Mouse (Mus musculus): ENCODE results near the gene Rab5a. TPM values are rescaled to one million over a fixed set of nuclear protein-coding genes. Genes with fewer than 3 reads are reported as not detected.

The Rab5a gene
- total RNA-seq (2014; rRNA removed) (98.9 and 112 TPM in 2 replicates), polyA plus RNA-seq (2015; fragmentation: Nextera tagmentation; extraction: Ambion mirVana) (101 and 112 TPM in 2 replicates)

- peak within 1 kb of the TSS; percentile 97 for H3K4me3 ChIP-seq (ENCODE audit: low read depth, low read length)
- H3K27ac ChIP-seq (ENCODE audit: low read depth, low read length), result peak within 1 kb of the TSS; percentile 99
- H3K9ac ChIP-seq (replicated peaks; ENCODE audit: low read length, poor library complexity, severe bottlenecking), result peak within 1 kb of the TSS; percentile 91
- WGBS, result under 1% methylated on average over 73 of the region's 82 CpGs
- H3K4me2 ChIP-seq (ENCODE audit: low read depth, low read length, poor library complexity, severe bottlenecking), result peak within 1 kb of the TSS; percentile 79
- no peaks in the 10 kb centered on the region; the same call in 1 of the 2 replicates for H3K36me3 ChIP-seq (ENCODE audit: insufficient read depth, low read length)
- H3K9me3 ChIP-seq (ENCODE audit: low read length), result no peaks in the 10 kb centered on the region
- DNase-seq (ENCODE audit: low spot score) (peak; percentile 99), ATAC-seq (ENCODE audit: low FRiP score) (peak; percentile 98)
- no peaks in the 10 kb centered on the region for H3K27me3 ChIP-seq (ENCODE audit: insufficient read depth, low read length)
- peak; percentile 60 for TF ChIP-seq CTCF (IDR thresholded peaks at IDR 0.05)
- peaks cover 5% of the 10 kb centered on the region; the same call in 1 of the 2 replicates for H3K4me1 ChIP-seq (ENCODE audit: insufficient read depth, low read length)
These were observed at the start of gene Rab5a for GRCm38 (mm10) chr17:53478858-53479603. Rab5a (plus strand) TSS chr17:53479234.

GRCm38 (mm10) chr17:53456152-53456551 lies 22.9 kb upstream of the Rab5a start:
- no peaks in the 10 kb centered on the region for H3K9me3 ChIP-seq (ENCODE audit: low read length)
- no peak overlapping the region for H3K4me2 ChIP-seq (ENCODE audit: low read depth, low read length, poor library complexity, severe bottlenecking)
- no peak for TF ChIP-seq CTCF (IDR thresholded peaks at IDR 0.05)
- no peak overlapping the region for H3K4me3 ChIP-seq (ENCODE audit: low read depth, low read length)
- DNase-seq (ENCODE audit: low spot score) (no peak), ATAC-seq (ENCODE audit: low FRiP score) (no peak)
- no peaks in the 10 kb centered on the region for H3K4me1 ChIP-seq (ENCODE audit: insufficient read depth, low read length)
- no peak overlapping the region for H3K9ac ChIP-seq (replicated peaks; ENCODE audit: low read length, poor library complexity, severe bottlenecking)
- no peaks in the 10 kb centered on the region for H3K27me3 ChIP-seq (ENCODE audit: insufficient read depth, low read length)
- 86% methylated on average over 2 of the region's 2 CpGs for WGBS
- no peaks in the 10 kb centered on the region for H3K36me3 ChIP-seq (ENCODE audit: insufficient read depth, low read length)
- H3K27ac ChIP-seq (ENCODE audit: low read depth, low read length), result no peak overlapping the region

GRCm38 (mm10) chr17:53456742-53457141 lies 22.3 kb upstream of the Rab5a start:
- no peaks in the 10 kb centered on the region for H3K9me3 ChIP-seq (ENCODE audit: low read length)
- ATAC-seq (ENCODE audit: low FRiP score) (no peak), DNase-seq (ENCODE audit: low spot score) (no peak)
- TF ChIP-seq CTCF (IDR thresholded peaks at IDR 0.05), result no peak
- no peaks in the 10 kb centered on the region for H3K4me1 ChIP-seq (ENCODE audit: insufficient read depth, low read length)
- WGBS, result 67% methylated on average over 1 of the region's 1 CpGs
- H3K27me3 ChIP-seq (ENCODE audit: insufficient read depth, low read length), result no peaks in the 10 kb centered on the region
- H3K4me2 ChIP-seq (ENCODE audit: low read depth, low read length, poor library complexity, severe bottlenecking), result no peak overlapping the region
- no peak overlapping the region for H3K4me3 ChIP-seq (ENCODE audit: low read depth, low read length)
- no peak overlapping the region for H3K27ac ChIP-seq (ENCODE audit: low read depth, low read length)
- no peaks in the 10 kb centered on the region for H3K36me3 ChIP-seq (ENCODE audit: insufficient read depth, low read length)
- no peak overlapping the region for H3K9ac ChIP-seq (replicated peaks; ENCODE audit: low read length, poor library complexity, severe bottlenecking)

GRCm38 (mm10) chr17:53462603-53463495 lies 16.2 kb upstream of the Rab5a start, which contains the start of gene Efhb:
Efhb (minus strand) TSS chr17:53463321.
- ATAC-seq (ENCODE audit: low FRiP score), result peak; percentile 91
- Histone ChIP-seq H3K4me3 (ENCODE audit: low read depth, low read length) (peak within 1 kb of the TSS; percentile 43), H3K4me1 (ENCODE audit: insufficient read depth, low read length) (no peaks in the 10 kb centered on the region), H3K27me3 (ENCODE audit: insufficient read depth, low read length) (no peaks in the 10 kb centered on the region), H3K9ac (replicated peaks; ENCODE audit: low read length, poor library complexity, severe bottlenecking) (peak within 1 kb of the TSS; percentile 51), H3K36me3 (ENCODE audit: insufficient read depth, low read length) (no peaks in the 10 kb centered on the region), H3K4me2 (ENCODE audit: low read depth, low read length, poor library complexity, severe bottlenecking) (peak within 1 kb of the TSS; percentile 76), H3K27ac (ENCODE audit: low read depth, low read length) (no peak within 1 kb of the TSS), H3K9me3 (ENCODE audit: low read length) (no peaks in the 10 kb centered on the region)
- peak; percentile 90 for DNase-seq (ENCODE audit: low spot score)
- TF ChIP-seq CTCF (IDR thresholded peaks at IDR 0.05), result no peak
- 16% methylated on average over 26 of the region's 26 CpGs for WGBS

- 12% methylated on average over 7 of the region's 9 CpGs for WGBS
- H3K4me1 ChIP-seq (ENCODE audit: insufficient read depth, low read length), result no peaks in the 10 kb centered on the region
- no peak for ATAC-seq (ENCODE audit: low FRiP score)
These were observed 15.6 kb upstream of the Rab5a start for GRCm38 (mm10) chr17:53463496-53463840.

More at GRCm38 (mm10) chr17:53463496-53463840, 15.6 kb upstream of the Rab5a start:
- Histone ChIP-seq H3K27me3 (ENCODE audit: insufficient read depth, low read length) (no peaks in the 10 kb centered on the region), H3K9me3 (ENCODE audit: low read length) (no peaks in the 10 kb centered on the region), H3K36me3 (ENCODE audit: insufficient read depth, low read length) (no peaks in the 10 kb centered on the region), H3K4me3 (ENCODE audit: low read depth, low read length) (peak overlapping the region; percentile 43), H3K9ac (replicated peaks; ENCODE audit: low read length, poor library complexity, severe bottlenecking) (peak overlapping the region; percentile 51), H3K4me2 (ENCODE audit: low read depth, low read length, poor library complexity, severe bottlenecking) (peak overlapping the region; percentile 76), H3K27ac (ENCODE audit: low read depth, low read length) (no peak overlapping the region)
- TF ChIP-seq CTCF (IDR thresholded peaks at IDR 0.05), result no peak
- DNase-seq (ENCODE audit: low spot score), result no peak

Data from midbrain, postnatal 0 days (tissue).